Mouse (Mus musculus): Measurements from ENCODE around the gene Mb21d2. TPM values are rescaled to one million over a fixed set of nuclear protein-coding genes. Genes with fewer than 3 reads are reported as not detected.

Gene Mb21d2
- polyA plus RNA-seq, 1 experiment, result not detected

DNA sequence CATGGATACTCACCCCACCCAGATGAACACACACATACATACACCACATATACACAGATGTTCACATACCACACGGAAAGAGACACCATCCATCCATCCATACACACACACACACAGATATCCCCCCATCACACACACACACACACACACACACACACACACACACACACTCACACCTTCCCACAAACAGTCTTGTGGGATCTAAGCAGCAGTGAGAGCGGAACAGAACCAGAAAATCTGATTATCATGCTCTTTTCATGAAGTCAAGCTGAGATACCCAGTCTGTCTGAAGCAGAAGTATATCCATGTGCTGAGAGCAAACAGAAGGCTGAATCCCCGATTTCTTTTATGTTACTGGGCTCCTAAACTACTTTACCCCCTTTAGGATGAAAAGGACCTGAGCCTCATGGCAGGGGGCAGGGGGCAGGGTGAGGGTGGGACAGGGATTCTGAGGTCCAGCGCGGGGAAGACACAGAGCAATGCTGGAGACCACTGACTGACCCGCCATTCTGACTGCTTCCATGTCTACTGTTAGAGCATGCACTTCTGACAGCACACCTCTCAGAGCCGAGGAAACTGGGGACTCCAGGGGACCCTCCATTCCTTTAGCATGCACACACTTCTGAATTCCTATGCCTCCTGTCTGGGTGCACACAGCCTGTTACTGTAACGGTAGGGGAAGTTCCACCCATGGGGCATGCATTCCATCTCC lies 62.7 kb downstream of the Mb21d2 start:
- Histone ChIP-seq H3K4me3 (replicated peaks; ENCODE audit: control insufficient read depth, low read depth, low read length) (no peak overlapping the region), H3K27ac (ENCODE audit: control insufficient read depth, insufficient read depth, low read depth, low read length, poor library complexity) (no peak overlapping the region), H3K4me1 (ENCODE audit: control insufficient read depth, insufficient read depth, low read length) (no peaks in the 10 kb centered on the region)
- TF ChIP-seq POLR2A (IDR thresholded peaks at IDR 0.05; ENCODE audit: borderline replicate concordance, control insufficient read depth, low read depth, low read length) (no peak), CTCF (IDR thresholded peaks at IDR 0.05; ENCODE audit: control insufficient read depth, insufficient read depth, low read length) (no peak)
- 72% methylated on average over 8 of the region's 8 CpGs for WGBS

- no peak overlapping the region for H3K4me3 ChIP-seq (replicated peaks; ENCODE audit: control insufficient read depth, low read depth, low read length)
- WGBS, result 81% methylated on average over 6 of the region's 6 CpGs
- TF ChIP-seq CTCF (IDR thresholded peaks at IDR 0.05; ENCODE audit: control insufficient read depth, insufficient read depth, low read length) (no peak), POLR2A (IDR thresholded peaks at IDR 0.05; ENCODE audit: borderline replicate concordance, control insufficient read depth, low read depth, low read length) (no peak)
- no peaks in the 10 kb centered on the region for H3K4me1 ChIP-seq (ENCODE audit: control insufficient read depth, insufficient read depth, low read length)
- H3K27ac ChIP-seq (ENCODE audit: control insufficient read depth, insufficient read depth, low read depth, low read length, poor library complexity), result no peak overlapping the region
Observed at GRCm38 (mm10) chr16:28863616-28864015, 65.9 kb downstream of the Mb21d2 start.

DNA sequence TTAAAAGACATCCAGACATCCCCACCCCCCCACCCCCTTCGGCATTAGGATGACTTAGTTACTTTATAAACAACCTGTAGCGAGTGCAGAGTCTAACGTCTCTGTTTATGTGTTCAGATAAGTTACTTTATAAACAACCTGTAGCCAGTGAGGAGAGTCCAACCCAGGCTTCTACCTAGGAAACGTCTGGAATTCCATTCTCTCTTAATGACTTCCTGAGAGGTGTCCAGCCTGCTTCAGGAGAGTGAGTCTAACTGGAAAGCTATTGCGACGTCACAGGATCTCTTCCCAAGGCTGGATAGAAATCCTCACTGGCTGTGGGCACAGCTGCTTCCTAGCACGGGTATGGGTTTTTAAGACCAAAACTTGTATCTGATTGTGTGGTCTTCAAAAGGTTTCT lies 67.4 kb downstream of the Mb21d2 start:
- Histone ChIP-seq H3K4me1 (ENCODE audit: control insufficient read depth, insufficient read depth, low read length) (no peaks in the 10 kb centered on the region), H3K4me3 (replicated peaks; ENCODE audit: control insufficient read depth, low read depth, low read length) (no peak overlapping the region), H3K27ac (ENCODE audit: control insufficient read depth, insufficient read depth, low read depth, low read length, poor library complexity) (no peak overlapping the region)
- WGBS, result 50% methylated on average over 7 of the region's 7 CpGs
- no peak for TF ChIP-seq POLR2A (IDR thresholded peaks at IDR 0.05; ENCODE audit: borderline replicate concordance, control insufficient read depth, low read depth, low read length)
- TF ChIP-seq CTCF (IDR thresholded peaks at IDR 0.05; ENCODE audit: control insufficient read depth, insufficient read depth, low read length), result no peak

- WGBS, result 64% methylated on average over 7 of the region's 7 CpGs
- no peak overlapping the region for H3K27ac ChIP-seq (ENCODE audit: control insufficient read depth, insufficient read depth, low read depth, low read length, poor library complexity)
- no peak overlapping the region for H3K4me3 ChIP-seq (replicated peaks; ENCODE audit: control insufficient read depth, low read depth, low read length)
- H3K4me1 ChIP-seq (ENCODE audit: control insufficient read depth, insufficient read depth, low read length), result no peaks in the 10 kb centered on the region
- TF ChIP-seq CTCF (IDR thresholded peaks at IDR 0.05; ENCODE audit: control insufficient read depth, insufficient read depth, low read length), result no peak
- no peak for TF ChIP-seq POLR2A (IDR thresholded peaks at IDR 0.05; ENCODE audit: borderline replicate concordance, control insufficient read depth, low read depth, low read length)
Observed at GRCm38 (mm10) chr16:28859678-28860077, 69.8 kb downstream of the Mb21d2 start.

- whole genome bisulfite sequencing, result 79% methylated on average over 7 of the region's 7 CpGs
- no peaks in the 10 kb centered on the region for H3K4me1 ChIP-seq (ENCODE audit: control insufficient read depth, insufficient read depth, low read length)
- TF ChIP-seq POLR2A (IDR thresholded peaks at IDR 0.05; ENCODE audit: borderline replicate concordance, control insufficient read depth, low read depth, low read length) (no peak), CTCF (IDR thresholded peaks at IDR 0.05; ENCODE audit: control insufficient read depth, insufficient read depth, low read length) (no peak)
- H3K4me3 ChIP-seq (replicated peaks; ENCODE audit: control insufficient read depth, low read depth, low read length), result no peak overlapping the region
- H3K27ac ChIP-seq (ENCODE audit: control insufficient read depth, insufficient read depth, low read depth, low read length, poor library complexity), result no peak overlapping the region
Observed at GRCm38 (mm10) chr16:28859009-28859288, 70.5 kb downstream of the Mb21d2 start.

DNA sequence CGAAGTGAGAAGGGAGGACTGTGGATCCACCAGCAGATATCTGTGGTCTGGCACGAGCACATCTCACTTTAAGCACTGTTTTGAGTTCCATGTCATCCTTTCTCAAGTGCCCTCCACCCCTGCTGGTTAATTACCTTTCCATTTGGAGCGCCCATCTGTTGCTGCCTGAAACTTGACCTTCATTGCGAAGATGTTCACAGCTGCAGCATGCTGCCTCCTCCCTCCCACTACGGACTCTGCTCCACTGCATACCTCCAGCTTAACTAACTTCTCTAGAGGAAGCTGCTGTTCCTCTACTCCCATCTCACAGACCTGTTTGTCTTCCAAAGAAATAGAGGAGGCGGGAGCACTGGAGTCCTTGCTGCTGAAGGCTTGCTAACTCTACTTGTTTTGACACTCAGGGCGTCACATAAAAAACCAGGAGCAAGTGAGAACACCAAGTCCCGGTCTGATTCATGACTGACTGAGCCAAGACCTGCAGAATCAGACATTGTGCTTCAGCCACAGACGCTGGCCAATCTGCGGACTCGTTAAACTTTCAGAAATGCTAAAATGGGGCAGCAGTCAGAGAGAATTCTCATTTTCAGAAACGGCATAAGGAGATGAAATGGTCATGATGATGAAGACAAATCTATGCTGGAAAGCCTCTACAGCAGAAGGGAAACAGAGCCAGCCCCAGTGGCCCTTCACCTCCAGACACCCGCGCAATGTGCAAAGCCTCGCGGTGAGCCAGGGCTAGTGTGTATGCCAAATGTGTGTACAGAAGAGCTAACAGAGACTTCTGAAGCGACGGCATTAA lies 71.1 kb downstream of the Mb21d2 start:
- TF ChIP-seq POLR2A (IDR thresholded peaks at IDR 0.05; ENCODE audit: borderline replicate concordance, control insufficient read depth, low read depth, low read length) (no peak), CTCF (IDR thresholded peaks at IDR 0.05; ENCODE audit: control insufficient read depth, insufficient read depth, low read length) (no peak)
- Histone ChIP-seq H3K4me1 (ENCODE audit: control insufficient read depth, insufficient read depth, low read length) (no peaks in the 10 kb centered on the region), H3K4me3 (replicated peaks; ENCODE audit: control insufficient read depth, low read depth, low read length) (no peak overlapping the region), H3K27ac (ENCODE audit: control insufficient read depth, insufficient read depth, low read depth, low read length, poor library complexity) (no peak overlapping the region)
- 86% methylated on average over 18 of the region's 18 CpGs for WGBS

DNA sequence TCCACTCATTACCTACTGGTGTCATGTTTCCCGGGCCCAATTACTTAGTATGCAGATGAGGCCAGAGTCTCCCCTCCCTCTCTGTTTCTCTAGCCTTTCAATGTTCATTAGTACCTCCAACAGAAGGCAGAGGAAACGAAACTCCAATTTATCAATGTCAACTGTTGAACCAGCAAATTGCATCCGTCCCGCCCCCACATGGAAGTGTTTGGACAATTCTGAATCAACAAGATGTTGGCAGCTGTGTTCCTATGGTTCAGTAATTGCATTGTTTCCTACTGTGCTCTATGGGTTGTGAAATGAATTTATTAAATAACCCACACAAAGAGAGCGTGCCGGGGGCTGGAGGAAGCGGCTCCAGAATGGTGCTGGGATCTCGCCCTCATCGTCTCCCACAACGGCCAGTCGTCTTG lies 78.1 kb downstream of the Mb21d2 start:
- H3K4me3 ChIP-seq (replicated peaks; ENCODE audit: control insufficient read depth, low read depth, low read length), result no peak overlapping the region
- no peaks in the 10 kb centered on the region for H3K4me1 ChIP-seq (ENCODE audit: control insufficient read depth, insufficient read depth, low read length)
- 33% methylated on average over 11 of the region's 11 CpGs for WGBS
- TF ChIP-seq CTCF (IDR thresholded peaks at IDR 0.05; ENCODE audit: control insufficient read depth, insufficient read depth, low read length) (no peak), POLR2A (IDR thresholded peaks at IDR 0.05; ENCODE audit: borderline replicate concordance, control insufficient read depth, low read depth, low read length) (no peak)
- H3K27ac ChIP-seq (ENCODE audit: control insufficient read depth, insufficient read depth, low read depth, low read length, poor library complexity), result no peak overlapping the region

- WGBS, result 73% methylated on average over 14 of the region's 14 CpGs
Observed at GRCm38 (mm10) chr16:28850881-28851280, 78.6 kb downstream of the Mb21d2 start.

More at GRCm38 (mm10) chr16:28850881-28851280, 78.6 kb downstream of the Mb21d2 start:
- Histone ChIP-seq H3K4me1 (ENCODE audit: control insufficient read depth, insufficient read depth, low read length) (no peaks in the 10 kb centered on the region), H3K27ac (ENCODE audit: control insufficient read depth, insufficient read depth, low read depth, low read length, poor library complexity) (no peak overlapping the region), H3K4me3 (replicated peaks; ENCODE audit: control insufficient read depth, low read depth, low read length) (no peak overlapping the region)
- TF ChIP-seq POLR2A (IDR thresholded peaks at IDR 0.05; ENCODE audit: borderline replicate concordance, control insufficient read depth, low read depth, low read length), result no peak
- no peak for TF ChIP-seq CTCF (IDR thresholded peaks at IDR 0.05; ENCODE audit: control insufficient read depth, insufficient read depth, low read length)
